Comparison of ENCODE assay signal across 7 mouse cellular contexts in genomic region chr7:5020000-5020681, GRCm38 (mm10). TPM values are rescaled to one million over a fixed set of nuclear protein-coding genes. Genes with fewer than 3 reads are reported as not detected.
A peak's percentile ranks its signal among the peaks of the same experiment; 100 is the strongest.
DNase-seq lines count a peak whose midpoint lies in the region; ATAC-seq lines count a peak whose summit lies in the region.

Gene Zfp865, plus strand, starts transcription at chr7:5020376.
Gene Ccdc106, plus strand, starts transcription at chr7:5020553.

- peak within 1 kb of the TSS; percentile 97 for H3K27ac ChIP-seq in intestine, embryonic 15.5 days
- H3K27ac ChIP-seq in midbrain, embryonic 10.5 days (replicated peaks), result peak within 1 kb of the TSS; percentile 96

- peak; percentile 96 to 97 for DNase-seq in adrenal gland, adult 18-20 months (ENCODE audit: low spot score in 2 of 2)
- peak; percentile 99 for DNase-seq in embryo, embryonic 11 days
- peak; percentile 99 for DNase-seq in gastrocnemius, postnatal 25 days
- peak; percentile 100 for DNase-seq in left cerebral cortex, postnatal 25 days (ENCODE audit: low spot score in 2 of 2)
- peak; percentile 100 for DNase-seq in midbrain, embryonic 10.5 days (ENCODE audit: low spot score)
- peak; percentile 99 for DNase-seq in right cerebral cortex, postnatal 4 days

- peaks cover 9% of the 10 kb centered on the region for H3K36me3 ChIP-seq in intestine, embryonic 15.5 days
- H3K36me3 ChIP-seq in midbrain, embryonic 10.5 days, result peaks cover 51% of the 10 kb centered on the region

- H3K27me3 ChIP-seq in intestine, embryonic 15.5 days (replicated peaks), result no peaks in the 10 kb centered on the region
- H3K27me3 ChIP-seq in midbrain, embryonic 10.5 days (ENCODE audit: low read depth, poor library complexity, severe bottlenecking), result no peaks in the 10 kb centered on the region

- peak; percentile 90 for ATAC-seq in intestine, embryonic 15.5 days

- WGBS in intestine, embryonic 15.5 days, result under 1% methylated on average over 49 of the region's 49 CpGs
- under 1% methylated on average over 49 of the region's 49 CpGs for WGBS in midbrain, embryonic 10.5 days

- peak within 1 kb of the TSS; percentile 93 for H3K9ac ChIP-seq in intestine, embryonic 15.5 days

- peak within 1 kb of the TSS; percentile 81 for H3K4me3 ChIP-seq in intestine, embryonic 15.5 days (replicated peaks)
- peak within 1 kb of the TSS; percentile 93 for H3K4me3 ChIP-seq in midbrain, embryonic 10.5 days

- H3K4me1 ChIP-seq in intestine, embryonic 15.5 days (replicated peaks), result peaks cover 9% of the 10 kb centered on the region; the same call in 1 of the 2 replicates
- peaks cover 31% of the 10 kb centered on the region for H3K4me1 ChIP-seq in midbrain, embryonic 10.5 days

- peak within 1 kb of the TSS; percentile 74 for H3K4me2 ChIP-seq in intestine, embryonic 15.5 days (replicated peaks)

- H3K9me3 ChIP-seq in intestine, embryonic 15.5 days, result no peaks in the 10 kb centered on the region
- no peaks in the 10 kb centered on the region for H3K9me3 ChIP-seq in midbrain, embryonic 10.5 days (replicated peaks)

- intact Hi-C loops in left cerebral cortex, postnatal 25 days (cut with DNase I), result loop anchor here (1.0 to 2.0 kb wide), 2 partner anchors 31 to 41 kb away; partner anchors contain the start of gene Zfp580

RNA-seq across cellular contexts. Expression of gene Zfp865, which starts in this region (rescaled TPM):
- 10 to 100 TPM; 24.4 to 24.5 TPM for total RNA-seq in adrenal gland, adult 18-20 months (2021)
- 10 to 100 TPM; 10.8 to 12.1 TPM for total RNA-seq in gastrocnemius, postnatal 25 days (2021)
- polyA plus RNA-seq in intestine, embryonic 15.5 days (2015; fragmentation: Nextera tagmentation; extraction: Ambion mirVana), result 5.5 and 5.6 TPM in 2 replicates
- 10 to 100 TPM; 32.9 to 34.5 TPM for total RNA-seq in left cerebral cortex, postnatal 25 days (2021)
- 5.2 and 5.5 TPM in 2 replicates for polyA plus RNA-seq in midbrain, embryonic 10.5 days (2016; fragmentation: Nextera tagmentation; extraction: Ambion mirVana)

RNA-seq across cellular contexts. Expression of gene Ccdc106, which starts in this region (rescaled TPM):
- total RNA-seq in adrenal gland, adult 18-20 months (2021), result 1 to 10 TPM; 1.5 to 2.6 TPM
- total RNA-seq in gastrocnemius, postnatal 25 days (2021), result not detected
- polyA plus RNA-seq in intestine, embryonic 15.5 days (2015; fragmentation: Nextera tagmentation; extraction: Ambion mirVana), result 13.4 TPM in 2 replicates
- total RNA-seq in left cerebral cortex, postnatal 25 days (2021), result 10 to 100 TPM; 52.0 to 65.0 TPM
- 5.1 and 5.2 TPM in 2 replicates for polyA plus RNA-seq in midbrain, embryonic 10.5 days (2016; fragmentation: Nextera tagmentation; extraction: Ambion mirVana)

Comparison
In these comparisons a context has a peak if more than half of its experiments do, and no peak if none do; other contexts are left out.
1. Peak in every context shown above with its lines: DNase-seq, ATAC-seq, H3K4me3 ChIP-seq and H3K27ac ChIP-seq.
2. RNA of gene Ccdc106 (total RNA-seq): 52.0 to 65.0 TPM in left cerebral cortex, postnatal 25 days; 1.5 to 2.6 TPM in adrenal gland, adult 18-20 months and not detected in gastrocnemius, postnatal 25 days; every median in the first group is over 10 times any median in the second.